Comparison of ENCODE assay signal across 27 mouse cellular contexts in the genomic region with DNA sequence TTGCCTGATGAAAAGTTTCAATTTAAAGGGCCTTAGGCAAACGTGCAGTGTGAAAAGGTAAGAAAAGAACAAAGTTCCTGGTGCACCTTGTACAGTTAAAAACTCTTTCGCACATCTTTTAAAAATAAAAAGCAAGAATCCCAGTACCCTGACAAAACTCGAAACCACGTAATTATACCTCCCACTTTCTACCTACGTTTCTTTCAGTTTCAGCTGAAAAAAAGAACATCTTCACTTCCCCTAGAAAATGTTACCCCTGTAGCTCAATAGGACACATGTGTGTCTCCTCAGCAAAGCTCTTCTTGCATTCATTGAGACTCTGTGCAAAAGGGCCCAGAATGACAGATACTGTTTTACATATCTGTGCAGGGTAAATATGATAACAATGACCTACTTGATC.
"Had no signal": no experiment of that assay in that cellular context is flagged by ENCODE, and none has a peak within 500 bp of the region (broad histone marks: within the 10 kb centered on the region; RNA-seq: fewer than 3 reads in every experiment).

No protein-coding gene starts in this region.

- ATAC-seq: hindbrain, embryonic 16.5 days; intestine, embryonic 16.5 days had no signal

- H3K4me1 ChIP-seq: hindbrain, embryonic 10.5 days; hindbrain, embryonic 12.5 days; kidney, embryonic 15.5 days; limb, embryonic 10.5 days; limb, embryonic 12.5 days; liver, embryonic 13.5 days; liver, embryonic 15.5 days had no signal

- DNase-seq: gastrocnemius, adult 2 months; gastrocnemius, postnatal 14 days; gastrocnemius, postnatal 36 days; heart, adult 11 months; heart, adult 2 months; heart, postnatal 10 days; heart, postnatal 4 days; kidney, adult 11 months; kidney, adult 2 months; kidney, adult 9 months; kidney, postnatal 14 days; kidney, postnatal 36 days; liver; liver, embryonic 13.5 days had no signal

- H3K9me3 ChIP-seq: hindbrain, embryonic 12.5 days; kidney, embryonic 15.5 days; limb, embryonic 10.5 days; limb, embryonic 12.5 days; liver, embryonic 13.5 days; liver, embryonic 15.5 days had no signal

- H3K4me2 ChIP-seq: heart, embryonic 11.5 days; hindbrain, embryonic 12.5 days; hindbrain, embryonic 14.5 days; kidney, embryonic 15.5 days; limb, embryonic 12.5 days; liver, embryonic 11.5 days; liver, embryonic 13.5 days; liver, embryonic 15.5 days had no signal

- H3K27me3 ChIP-seq: hindbrain, embryonic 12.5 days; kidney, embryonic 15.5 days; limb, embryonic 12.5 days; liver, embryonic 13.5 days; liver, embryonic 15.5 days had no signal

- H3K27ac ChIP-seq: gastrocnemius, adult 2 months; heart, adult 2 months; hindbrain, embryonic 10.5 days; hindbrain, embryonic 12.5 days; hindbrain, embryonic 14.5 days; kidney, embryonic 15.5 days; kidney, postnatal 0 days; left cerebral cortex, adult 2 months; limb, embryonic 10.5 days; limb, embryonic 12.5 days; liver, embryonic 13.5 days; liver, embryonic 15.5 days had no signal

- H3K9ac ChIP-seq: hindbrain, embryonic 12.5 days; hindbrain, embryonic 14.5 days; kidney, embryonic 15.5 days; limb, embryonic 12.5 days; liver, embryonic 13.5 days; liver, embryonic 15.5 days had no signal

- H3K36me3 ChIP-seq: hindbrain, embryonic 10.5 days; hindbrain, embryonic 12.5 days; kidney, embryonic 15.5 days; limb, embryonic 10.5 days; limb, embryonic 12.5 days; liver, embryonic 13.5 days; liver, embryonic 15.5 days had no signal

- H3K4me3 ChIP-seq: gastrocnemius, adult 2 months; heart, adult 2 months; hindbrain, embryonic 10.5 days; hindbrain, embryonic 12.5 days; kidney, embryonic 15.5 days; left cerebral cortex, adult 2 months; limb, embryonic 10.5 days; limb, embryonic 12.5 days; liver, embryonic 13.5 days; liver, embryonic 15.5 days had no signal
